Mouse (Mus musculus) left cerebral cortex, postnatal 36 days (tissue): ENCODE results near the gene Tesc. TPM values are rescaled to one million over a fixed set of nuclear protein-coding genes. Genes with fewer than 3 reads are reported as not detected.

ENCODE experiments used
- DNase-seq, 2 experiments: peaks; one replicate each; pipeline ENCODE4 v3.0.0; 2021 to 2022; ENCODE audit warnings: low spot score in 2 of 2, mixed read lengths in 1 of 2
- intact Hi-C: fragments of 180-260 bp; cut with DNase I; formaldehyde crosslinking; loops from one replicate; pipeline ENCODE4 v1.15.1; 2025
- total RNA-seq, 2 experiments: library from RNA; stranded (reverse); gene quantifications; 2 replicates each; pipeline ENCODE4 v1.2.3; 2021

Gene Tesc
- total RNA-seq, 2 experiments from 2014 or later = 83.4 to 97.3 TPM

- peak; percentile 58 for DNase-seq
- intact Hi-C loops = loop anchor here (1.0 kb wide), 1 partner anchor 8 kb away; no protein-coding TSS in a partner anchor
Observed at GRCm38 (mm10) chr5:118036888-118037797, 9.6 kb downstream of the Tesc start.

- peak in 1 of 2 experiments; percentile 43 for DNase-seq
- intact Hi-C loops = loop anchor here (1.0 kb wide), 1 partner anchor 9 kb away; no protein-coding TSS in a partner anchor
Observed at GRCm38 (mm10) chr5:118037798-118038484, 10.4 kb downstream of the Tesc start.

- peak in 1 of 2 experiments; percentile 42 for DNase-seq
- intact Hi-C loops = no loop called here
Observed at GRCm38 (mm10) chr5:118039241-118039668, 11.7 kb downstream of the Tesc start.

- DNase-seq = no peak
- intact Hi-C loops = no loop called here
Observed at GRCm38 (mm10) chr5:118042599-118042998, 15.1 kb downstream of the Tesc start.

GRCm38 (mm10) chr5:118043761-118044160, 16.2 kb downstream of the Tesc start:
- DNase-seq = no peak
- intact Hi-C loops = no loop called here

- intact Hi-C loops = no loop called here
- DNase-seq = peak in 1 of 2 experiments; percentile 54
Observed at GRCm38 (mm10) chr5:118044907-118045306, 17.4 kb downstream of the Tesc start.

- intact Hi-C loops = no loop called here
- no peak for DNase-seq
Observed at GRCm38 (mm10) chr5:118045385-118045784, 17.8 kb downstream of the Tesc start.

GRCm38 (mm10) chr5:118047091-118047757, 19.7 kb downstream of the Tesc start:
- intact Hi-C loops = no loop called here
- DNase-seq = no peak

- no peak for DNase-seq
- intact Hi-C loops = no loop called here
Observed at GRCm38 (mm10) chr5:118048412-118048811, 20.9 kb downstream of the Tesc start.

- DNase-seq = no peak
- intact Hi-C loops = no loop called here
Observed at GRCm38 (mm10) chr5:118048928-118049327, 21.4 kb downstream of the Tesc start.

GRCm38 (mm10) chr5:118050743-118051142, 23.2 kb downstream of the Tesc start:
- DNase-seq = no peak
- intact Hi-C loops = no loop called here

GRCm38 (mm10) chr5:118051981-118052662, 24.6 kb downstream of the Tesc start:
- intact Hi-C loops = no loop called here
- DNase-seq = no peak

- no peak for DNase-seq
- intact Hi-C loops = no loop called here
Observed at GRCm38 (mm10) chr5:118053205-118053604, 25.7 kb downstream of the Tesc start.

- DNase-seq = no peak
- intact Hi-C loops = no loop called here
Observed at GRCm38 (mm10) chr5:118057508-118058111, 30.1 kb downstream of the Tesc start.

- intact Hi-C loops = no loop called here
Observed at GRCm38 (mm10) chr5:118058858-118059257, 31.3 kb downstream of the Tesc start.

GRCm38 (mm10) chr5:118059646-118060045, 32.1 kb downstream of the Tesc start:
- intact Hi-C loops = no loop called here
- DNase-seq = no peak

More at GRCm38 (mm10) chr5:118058858-118059257, 31.3 kb downstream of the Tesc start:
- no peak for DNase-seq

GRCm38 (mm10) chr5:118061391-118061790, 33.8 kb downstream of the Tesc start:
- no peak for DNase-seq
- intact Hi-C loops = no loop called here

GRCm38 (mm10) chr5:118063181-118063621, 35.7 kb downstream of the Tesc start:
- DNase-seq = peak in 1 of 2 experiments; percentile 52
- intact Hi-C loops = no loop called here
